In genomic region chr5:143604157-143604774, GRCm38 (mm10) we compare ENCODE assay signal across 19 mouse cellular contexts.
"Had no signal": no experiment of that assay in that cellular context is flagged by ENCODE, and none has a peak within 500 bp of the region (broad histone marks: within the 10 kb centered on the region; RNA-seq: fewer than 3 reads in every experiment).

No protein-coding gene starts in this region.

- ATAC-seq: intestine, postnatal 0 days; liver, embryonic 12.5 days had no signal

- H3K4me3 ChIP-seq: limb, embryonic 10.5 days; limb, embryonic 13.5 days; liver, embryonic 12.5 days; liver, embryonic 15.5 days; lung, embryonic 15.5 days; megakaryocyte, embryonic 14.5 days; midbrain, embryonic 10.5 days; stomach, embryonic 15.5 days had no signal

- H3K27me3 ChIP-seq: limb, embryonic 13.5 days; lung, embryonic 15.5 days; stomach, embryonic 15.5 days had no signal

- H3K4me2 ChIP-seq: limb, embryonic 13.5 days; liver, embryonic 12.5 days; liver, embryonic 15.5 days; lung, embryonic 15.5 days; stomach, embryonic 15.5 days had no signal

- H3K9me3 ChIP-seq: limb, embryonic 10.5 days; limb, embryonic 13.5 days; liver, embryonic 12.5 days; liver, embryonic 15.5 days; lung, embryonic 15.5 days; midbrain, embryonic 10.5 days; stomach, embryonic 15.5 days had no signal

- H3K9ac ChIP-seq: limb, embryonic 13.5 days; liver, embryonic 12.5 days; liver, embryonic 15.5 days; lung, embryonic 15.5 days; stomach, embryonic 15.5 days had no signal

- DNase-seq: kidney, adult 2 months; kidney, postnatal 36 days; liver; lung, adult 18-20 months; lung, postnatal 10 days; lung, postnatal 36 days; midbrain, embryonic 14.5 days; right cerebral cortex, postnatal 25 days; spleen, adult 18-20 months; thymus, postnatal 25 days had no signal

- H3K36me3 ChIP-seq: limb, embryonic 10.5 days; limb, embryonic 13.5 days; liver, embryonic 12.5 days; liver, embryonic 15.5 days; lung, embryonic 15.5 days; midbrain, embryonic 10.5 days; stomach, embryonic 15.5 days had no signal

- H3K27ac ChIP-seq: limb, embryonic 10.5 days; limb, embryonic 13.5 days; liver, embryonic 12.5 days; liver, embryonic 15.5 days; lung, embryonic 15.5 days; midbrain, embryonic 10.5 days; stomach, embryonic 15.5 days had no signal

- H3K4me1 ChIP-seq: liver, embryonic 12.5 days; liver, embryonic 15.5 days; lung, embryonic 15.5 days; megakaryocyte, embryonic 14.5 days; midbrain, embryonic 10.5 days; stomach, embryonic 15.5 days had no signal
